Mouse (Mus musculus): ENCODE measurements around the gene Fgfr2. TPM values are rescaled to one million over a fixed set of nuclear protein-coding genes. Genes with fewer than 3 reads are reported as not detected.

Fgfr2 gene
- polyA plus RNA-seq, 1 experiment from 2014 or later, result 24.1 TPM

- no peak overlapping the region for H3K9ac ChIP-seq (ENCODE audit: low read depth, low read length)
- H3K9me3 ChIP-seq (ENCODE audit: control insufficient read depth, low read length), result no peaks in the 10 kb centered on the region
- H3K4me1 ChIP-seq (ENCODE audit: control insufficient read depth, insufficient read depth, low read depth, low read length), result peaks cover 4% of the 10 kb centered on the region; the same call in 1 of the 2 replicates
- ATAC-seq, result no peak
- 83% methylated on average over 5 of the region's 5 CpGs for WGBS
- no peak overlapping the region for H3K27ac ChIP-seq (ENCODE audit: low read depth, low read length)
- H3K27me3 ChIP-seq (replicated peaks; ENCODE audit: control insufficient read depth, insufficient read depth, low read length), result no peaks in the 10 kb centered on the region
- H3K4me2 ChIP-seq (ENCODE audit: low read length), result no peak overlapping the region
- no peak overlapping the region for H3K4me3 ChIP-seq (ENCODE audit: low read length)
- no peaks in the 10 kb centered on the region for H3K36me3 ChIP-seq (ENCODE audit: control insufficient read depth, insufficient read depth, low read length)
Measured at GRCm38 (mm10) chr7:132323430-132323829, 799.7 kb downstream of the Fgfr2 start.

DNA sequence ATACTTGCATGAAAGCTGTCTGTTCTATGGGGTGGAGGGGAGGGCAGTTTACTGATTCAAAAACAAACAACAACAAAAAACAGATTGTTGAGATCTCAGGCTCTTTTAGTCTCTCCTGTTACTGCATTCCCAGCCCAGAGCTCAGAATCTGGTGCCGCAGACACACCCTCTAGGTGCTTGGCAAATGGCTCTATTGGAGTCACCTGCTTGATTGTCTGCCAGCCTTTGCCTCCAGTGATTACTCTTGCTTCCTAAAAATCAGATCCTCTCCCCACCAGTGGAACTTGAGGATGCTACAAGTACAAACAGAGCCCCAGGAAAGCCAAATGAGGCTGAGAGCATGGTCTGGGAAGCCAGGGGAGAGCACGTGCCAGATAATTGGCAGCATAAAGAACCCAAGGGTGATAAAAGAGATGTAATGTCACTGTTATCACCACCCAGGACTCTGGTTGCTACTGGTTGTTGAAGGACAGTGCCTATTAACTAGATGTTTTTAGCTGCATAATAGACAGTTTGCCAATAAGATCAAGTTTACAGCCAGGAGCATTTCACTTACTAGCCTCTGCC lies 801.7 kb downstream of the Fgfr2 start:
- Histone ChIP-seq H3K9ac (ENCODE audit: low read depth, low read length) (no peak overlapping the region), H3K4me2 (ENCODE audit: low read length) (no peak overlapping the region), H3K36me3 (ENCODE audit: control insufficient read depth, insufficient read depth, low read length) (no peaks in the 10 kb centered on the region), H3K4me1 (ENCODE audit: control insufficient read depth, insufficient read depth, low read depth, low read length) (peaks cover 9% of the 10 kb centered on the region), H3K4me3 (ENCODE audit: low read length) (no peak overlapping the region), H3K27ac (ENCODE audit: low read depth, low read length) (no peak overlapping the region), H3K9me3 (ENCODE audit: control insufficient read depth, low read length) (no peaks in the 10 kb centered on the region), H3K27me3 (replicated peaks; ENCODE audit: control insufficient read depth, insufficient read depth, low read length) (no peaks in the 10 kb centered on the region)
- ATAC-seq, result no peak
- 57% methylated on average over 2 of the region's 2 CpGs for WGBS

- WGBS, result under 1% methylated on average over 34 of the region's 34 CpGs
Measured at GRCm38 (mm10) chr7:132317036-132317541, 806.1 kb downstream of the Fgfr2 start, which contains the start of gene Chst15. TSS of gene Chst15 (minus strand) at chr7:132317228.

DNA sequence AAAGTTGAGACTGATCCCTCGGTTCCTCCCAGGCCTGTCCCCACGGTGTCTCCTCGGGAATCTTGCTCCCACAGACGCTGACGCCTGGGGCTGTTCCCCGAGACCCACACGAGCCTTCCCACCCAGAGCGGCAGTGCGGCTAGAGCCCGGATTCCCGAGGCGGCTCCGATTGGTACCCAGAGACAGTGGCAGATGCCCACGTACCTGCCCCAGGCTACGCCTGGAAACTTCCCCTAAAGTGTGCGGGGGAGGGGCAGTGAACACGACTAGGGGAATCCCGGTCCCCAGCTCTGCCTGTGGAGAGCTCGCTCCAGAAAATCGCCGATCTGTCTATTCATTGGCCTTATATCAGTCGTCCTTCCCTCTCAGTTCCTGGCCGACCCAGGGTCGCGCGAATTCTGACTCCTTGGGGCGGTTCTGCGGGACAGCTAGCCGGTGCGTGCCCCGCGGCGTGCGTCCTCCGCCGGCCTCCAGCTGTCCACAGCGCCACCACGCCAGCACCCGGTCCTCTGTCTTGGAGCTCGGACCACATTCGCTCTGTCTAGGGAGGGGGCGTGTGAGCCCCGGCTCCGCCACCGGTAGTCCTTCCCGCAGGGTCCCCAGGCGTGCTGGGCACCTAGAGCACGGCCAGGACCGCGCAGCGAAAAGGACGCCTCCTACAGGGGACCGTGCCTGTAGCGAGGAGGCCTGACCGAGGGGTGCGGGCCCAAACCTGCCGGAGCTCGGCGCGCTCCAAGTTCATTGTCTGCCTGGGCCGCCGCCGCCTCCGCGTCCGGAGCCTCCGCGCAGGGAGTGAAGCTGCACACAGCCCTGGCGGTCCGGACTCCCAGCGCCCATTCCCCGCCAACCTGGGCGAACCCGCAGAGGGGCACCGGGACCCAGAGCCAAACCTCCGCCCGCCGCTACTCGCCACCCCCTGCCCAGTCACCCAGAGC lies 806.8 kb downstream of the Fgfr2 start:
- no peaks in the 10 kb centered on the region for H3K36me3 ChIP-seq (ENCODE audit: control insufficient read depth, insufficient read depth, low read length)
- peak overlapping the region; percentile 89 for H3K9ac ChIP-seq (ENCODE audit: low read depth, low read length)
- no peaks in the 10 kb centered on the region for H3K9me3 ChIP-seq (ENCODE audit: control insufficient read depth, low read length)
- H3K4me3 ChIP-seq (ENCODE audit: low read length), result peak overlapping the region; percentile 83
- peaks cover 20% of the 10 kb centered on the region for H3K4me1 ChIP-seq (ENCODE audit: control insufficient read depth, insufficient read depth, low read depth, low read length)
- WGBS, result under 1% methylated on average over 73 of the region's 79 CpGs
- H3K27ac ChIP-seq (ENCODE audit: low read depth, low read length), result peak overlapping the region; percentile 87
- no peaks in the 10 kb centered on the region for H3K27me3 ChIP-seq (replicated peaks; ENCODE audit: control insufficient read depth, insufficient read depth, low read length)
- ATAC-seq, result peak; percentile 79
- H3K4me2 ChIP-seq (ENCODE audit: low read length), result peak overlapping the region; percentile 94

More at GRCm38 (mm10) chr7:132317036-132317541, 806.1 kb downstream of the Fgfr2 start, which contains the start of gene Chst15:
- no peaks in the 10 kb centered on the region for H3K36me3 ChIP-seq (ENCODE audit: control insufficient read depth, insufficient read depth, low read length)
- H3K4me3 ChIP-seq (ENCODE audit: low read length), result peak within 1 kb of the TSS; percentile 83
- H3K9ac ChIP-seq (ENCODE audit: low read depth, low read length), result peak within 1 kb of the TSS; percentile 89
- peak; percentile 46 for ATAC-seq
- H3K4me2 ChIP-seq (ENCODE audit: low read length), result peak within 1 kb of the TSS; percentile 94
- H3K4me1 ChIP-seq (ENCODE audit: control insufficient read depth, insufficient read depth, low read depth, low read length), result peaks cover 20% of the 10 kb centered on the region
- H3K9me3 ChIP-seq (ENCODE audit: control insufficient read depth, low read length), result no peaks in the 10 kb centered on the region
- no peaks in the 10 kb centered on the region for H3K27me3 ChIP-seq (replicated peaks; ENCODE audit: control insufficient read depth, insufficient read depth, low read length)
- peak within 1 kb of the TSS; percentile 87 for H3K27ac ChIP-seq (ENCODE audit: low read depth, low read length)

DNA sequence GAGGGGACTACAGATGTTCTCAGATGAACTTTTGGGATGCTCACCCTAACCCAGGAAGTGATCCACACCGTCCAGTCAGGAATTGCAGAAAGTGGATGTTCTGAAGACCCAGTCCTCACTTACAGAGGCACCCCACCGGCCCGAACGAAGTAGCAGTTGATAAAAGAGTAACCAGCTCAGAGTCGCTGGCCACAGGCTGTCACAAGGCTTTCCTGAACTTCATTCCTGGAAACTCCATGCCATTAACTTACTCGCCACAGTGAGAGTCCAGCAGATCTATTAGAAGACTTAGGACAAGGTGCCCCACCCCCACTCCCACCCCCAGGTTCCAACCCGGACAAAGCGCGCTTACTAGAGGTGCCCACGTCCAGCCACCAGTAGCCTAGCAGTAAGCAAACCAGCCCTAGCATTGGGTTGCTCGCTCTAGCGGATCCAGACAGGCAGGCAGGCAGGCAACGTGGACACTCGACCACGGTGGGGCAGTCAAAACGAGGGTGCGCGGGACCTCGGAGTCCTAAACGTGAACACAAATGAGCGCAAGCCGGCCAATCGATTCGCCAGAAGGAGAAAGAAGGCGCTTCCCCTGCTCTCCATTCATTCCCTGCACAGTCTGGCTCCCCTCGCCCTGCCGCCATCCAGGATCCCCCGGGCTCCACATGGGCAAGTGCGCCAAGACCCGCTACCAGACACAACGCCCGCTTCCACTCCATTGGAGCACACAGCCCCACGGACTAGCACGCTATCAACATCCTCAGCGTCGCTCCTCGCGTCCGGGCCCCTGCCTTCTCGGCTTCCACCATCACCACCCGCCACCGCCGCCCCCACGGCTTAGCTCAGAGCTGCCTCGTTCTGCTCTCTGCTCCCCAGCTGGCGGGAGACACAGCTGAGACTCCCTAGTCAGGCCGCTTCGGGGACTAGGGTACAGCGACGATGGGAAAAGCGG lies 807.7 kb downstream of the Fgfr2 start:
- Histone ChIP-seq H3K27ac (ENCODE audit: low read depth, low read length) (peak overlapping the region; percentile 87), H3K9me3 (ENCODE audit: control insufficient read depth, low read length) (no peaks in the 10 kb centered on the region), H3K4me2 (ENCODE audit: low read length) (peak overlapping the region; percentile 94), H3K27me3 (replicated peaks; ENCODE audit: control insufficient read depth, insufficient read depth, low read length) (no peaks in the 10 kb centered on the region), H3K4me1 (ENCODE audit: control insufficient read depth, insufficient read depth, low read depth, low read length) (peaks cover 22% of the 10 kb centered on the region), H3K36me3 (ENCODE audit: control insufficient read depth, insufficient read depth, low read length) (no peaks in the 10 kb centered on the region), H3K9ac (ENCODE audit: low read depth, low read length) (peak overlapping the region; percentile 89), H3K4me3 (ENCODE audit: low read length) (peak overlapping the region; percentile 83)
- ATAC-seq, result peak; percentile 82
- under 1% methylated on average over 51 of the region's 51 CpGs for WGBS

- no peak overlapping the region for H3K4me3 ChIP-seq (ENCODE audit: low read length)
- H3K27me3 ChIP-seq (replicated peaks; ENCODE audit: control insufficient read depth, insufficient read depth, low read length), result no peaks in the 10 kb centered on the region
- no peaks in the 10 kb centered on the region for H3K36me3 ChIP-seq (ENCODE audit: control insufficient read depth, insufficient read depth, low read length)
- H3K4me2 ChIP-seq (ENCODE audit: low read length), result 0 out of 2 replicates have a peak overlapping the region, but pooled peaks have one; percentile 5
- WGBS, result 54% methylated on average over 8 of the region's 8 CpGs
- H3K4me1 ChIP-seq (ENCODE audit: control insufficient read depth, insufficient read depth, low read depth, low read length), result peaks cover 17% of the 10 kb centered on the region
- ATAC-seq, result no peak
- H3K27ac ChIP-seq (ENCODE audit: low read depth, low read length), result no peak overlapping the region
- H3K9ac ChIP-seq (ENCODE audit: low read depth, low read length), result no peak overlapping the region
- H3K9me3 ChIP-seq (ENCODE audit: control insufficient read depth, low read length), result no peaks in the 10 kb centered on the region
Measured at GRCm38 (mm10) chr7:132312396-132312795, 810.8 kb downstream of the Fgfr2 start.

DNA sequence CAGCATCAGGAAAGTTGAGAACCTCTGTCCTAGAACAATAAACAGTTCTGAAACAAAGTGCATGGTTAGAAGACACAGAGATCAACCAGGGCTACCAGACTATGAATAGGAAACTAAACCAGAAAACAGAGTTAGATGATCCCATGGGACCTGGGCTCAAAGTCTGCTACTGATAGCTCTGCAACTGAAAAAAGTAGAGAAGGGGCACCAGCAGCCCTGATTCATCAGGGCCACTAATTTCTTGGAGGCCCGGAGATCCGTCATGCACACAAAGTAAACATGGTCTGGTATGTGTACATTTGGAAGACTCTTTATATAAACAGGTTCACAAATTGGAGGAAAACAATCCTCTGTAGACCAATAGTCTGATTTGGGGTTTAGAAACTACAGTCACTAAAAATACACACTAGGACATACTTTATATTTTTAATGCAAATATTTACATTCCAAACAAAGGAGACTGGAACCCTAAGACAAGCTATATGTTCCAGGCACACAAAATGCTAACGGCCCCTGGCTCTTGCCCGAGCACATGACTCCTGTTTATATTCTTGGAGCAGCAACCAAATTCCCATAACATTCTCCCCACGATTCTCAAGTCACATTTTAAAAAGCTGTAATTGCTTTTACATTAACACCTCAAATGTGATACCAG lies 814.5 kb downstream of the Fgfr2 start:
- Histone ChIP-seq H3K9ac (ENCODE audit: low read depth, low read length) (no peak overlapping the region), H3K4me3 (ENCODE audit: low read length) (no peak overlapping the region), H3K4me1 (ENCODE audit: control insufficient read depth, insufficient read depth, low read depth, low read length) (peaks cover 4% of the 10 kb centered on the region; the same call in 1 of the 2 replicates), H3K27me3 (replicated peaks; ENCODE audit: control insufficient read depth, insufficient read depth, low read length) (no peaks in the 10 kb centered on the region), H3K4me2 (ENCODE audit: low read length) (no peak overlapping the region), H3K9me3 (ENCODE audit: control insufficient read depth, low read length) (no peaks in the 10 kb centered on the region), H3K27ac (ENCODE audit: low read depth, low read length) (no peak overlapping the region), H3K36me3 (ENCODE audit: control insufficient read depth, insufficient read depth, low read length) (no peaks in the 10 kb centered on the region)
- 76% methylated on average over 5 of the region's 5 CpGs for WGBS
- no peak for ATAC-seq

GRCm38 (mm10) chr7:132307722-132308271 lies 815.4 kb downstream of the Fgfr2 start:
- H3K9ac ChIP-seq (ENCODE audit: low read depth, low read length), result no peak overlapping the region
- no peak overlapping the region for H3K4me3 ChIP-seq (ENCODE audit: low read length)
- no peak overlapping the region for H3K27ac ChIP-seq (ENCODE audit: low read depth, low read length)
- H3K27me3 ChIP-seq (replicated peaks; ENCODE audit: control insufficient read depth, insufficient read depth, low read length), result no peaks in the 10 kb centered on the region
- no peaks in the 10 kb centered on the region for H3K36me3 ChIP-seq (ENCODE audit: control insufficient read depth, insufficient read depth, low read length)
- no peaks in the 10 kb centered on the region for H3K9me3 ChIP-seq (ENCODE audit: control insufficient read depth, low read length)
- H3K4me2 ChIP-seq (ENCODE audit: low read length), result no peak overlapping the region
- 70% methylated on average over 6 of the region's 6 CpGs for WGBS
- peaks cover 2% of the 10 kb centered on the region; the same call in 1 of the 2 replicates for H3K4me1 ChIP-seq (ENCODE audit: control insufficient read depth, insufficient read depth, low read depth, low read length)
- no peak for ATAC-seq
